Mouse (Mus musculus) heart, embryonic 16.5 days (tissue): ENCODE data around the gene Gzmm. TPM values are rescaled to one million over a fixed set of nuclear protein-coding genes. Genes with fewer than 3 reads are reported as not detected.
A peak's percentile ranks its signal among the peaks of the same experiment; 100 is the strongest.

Source experiments
- ATAC-seq: fragments of 200-750 bp; cut with Nextera tagmentation; replicated peaks from 2 replicates; pipeline ENCODE4 v1.8.0; 2017; ENCODE audit warnings: moderate number of reproducible peaks; ENCODE audit not compliant: insufficient read depth, low FRiP score; ENCODE audit errors: extremely low read depth
- H3K27ac ChIP-seq: fragments of 300-500 bp; sonication (generic); 2 replicates; pipeline ENCODE4 v1.5.1; 2014; ENCODE audit warnings: mild to moderate bottlenecking, low read length, control low read depth, moderate library complexity
- H3K27me3 ChIP-seq: fragments of 300-500 bp; sonication (generic); 2 replicates; pipeline ENCODE4 v1.6.1; 2014; ENCODE audit warnings: low read length, mixed read lengths; ENCODE audit not compliant: control insufficient read depth, insufficient read depth
- H3K36me3 ChIP-seq: fragments of 300-500 bp; sonication (generic); 2 replicates; pipeline ENCODE4 v1.6.1; 2014; ENCODE audit not compliant: control insufficient read depth, insufficient read depth
- H3K4me1 ChIP-seq: fragments of 300-500 bp; sonication (generic); 2 replicates; pipeline ENCODE4 v1.6.1; 2014; ENCODE audit warnings: low read length, mixed read lengths; ENCODE audit not compliant: control insufficient read depth, insufficient read depth
- H3K4me2 ChIP-seq: fragments of 300-500 bp; sonication (generic); 2 replicates; pipeline ENCODE4 v1.6.1; 2014; ENCODE audit warnings: low read depth, mild to moderate bottlenecking, control low read depth, low read length
- H3K4me3 ChIP-seq: fragments of 300-500 bp; sonication (generic); 2 replicates; pipeline ENCODE4 v1.5.1; 2014; ENCODE audit warnings: mild to moderate bottlenecking, control low read depth, low read length
- H3K9ac ChIP-seq: fragments of 300-500 bp; sonication (generic); 2 replicates; pipeline ENCODE4 v1.6.1; 2014; ENCODE audit warnings: low read length, control low read depth
- H3K9me3 ChIP-seq: fragments of 300-500 bp; sonication (generic); replicated peaks from 2 replicates; pipeline ENCODE4 v1.6.1; 2016; ENCODE audit warnings: low read length; ENCODE audit not compliant: control insufficient read depth
- WGBS: fragments of 180-500 bp; shearing (Covaris S2); extraction: QIAGEN DNeasy Blood & Tissue Kit; methylation state at CpG from one replicate; pipeline ENCODE4 v1.1.7; 2014; 5-methylcytosine and 5-hydroxymethylcytosine counted together
- polyA plus RNA-seq: library from polyadenylated mRNA; unstranded; fragments of >200 nt; fragmentation: Nextera tagmentation; extraction: Ambion mirVana; gene quantifications from 2 replicates; pipeline ENCODE4 v1.2.1, GENCODE M21; 2015

The Gzmm gene
- polyA plus RNA-seq, 1 experiment from 2014 or later: 1.1 TPM

- Histone ChIP-seq H3K27ac (no peak overlapping the region), H3K36me3 (peaks cover 25% of the 10 kb centered on the region), H3K9ac (no peak overlapping the region), H3K27me3 (peaks cover 32% of the 10 kb centered on the region), H3K4me1 (peaks cover 34% of the 10 kb centered on the region), H3K9me3 (no peaks in the 10 kb centered on the region), H3K4me3 (no peak overlapping the region), H3K4me2 (no peak overlapping the region)
- 0 out of 2 replicates have a peak, but pooled peaks have one; percentile 4 for ATAC-seq
- 16% methylated on average over 4 of the region's 6 CpGs for WGBS
Observed at GRCm38 (mm10) chr10:79712499-79713126, 23.8 kb downstream of the Gzmm start.

- Histone ChIP-seq H3K4me3 (no peak overlapping the region), H3K27ac (no peak overlapping the region), H3K4me2 (no peak overlapping the region), H3K9me3 (no peaks in the 10 kb centered on the region), H3K9ac (no peak overlapping the region), H3K36me3 (peaks cover 25% of the 10 kb centered on the region), H3K4me1 (peaks cover 30% of the 10 kb centered on the region), H3K27me3 (peaks cover 37% of the 10 kb centered on the region)
- WGBS: 23% methylated on average over 1 of the region's 1 CpGs
- no peak for ATAC-seq
Observed at GRCm38 (mm10) chr10:79713163-79713562, 24.3 kb downstream of the Gzmm start.

- WGBS: 68% methylated on average over 4 of the region's 4 CpGs
- ATAC-seq: no peak
- peaks cover 11% of the 10 kb centered on the region for H3K4me1 ChIP-seq
- H3K4me2 ChIP-seq: no peak overlapping the region
- no peak overlapping the region for H3K4me3 ChIP-seq
- H3K9ac ChIP-seq: no peak overlapping the region
- peaks cover 19% of the 10 kb centered on the region for H3K36me3 ChIP-seq
- H3K27me3 ChIP-seq: peaks cover 44% of the 10 kb centered on the region
- H3K27ac ChIP-seq: no peak overlapping the region
- no peaks in the 10 kb centered on the region for H3K9me3 ChIP-seq
Observed at GRCm38 (mm10) chr10:79714996-79715395, 26.2 kb downstream of the Gzmm start.

- peak within 1 kb of the TSS; percentile 62 for H3K4me3 ChIP-seq
- WGBS: 2% methylated on average over 66 of the region's 91 CpGs
- peaks cover 44% of the 10 kb centered on the region for H3K27me3 ChIP-seq
- peaks cover 5% of the 10 kb centered on the region; the same call in 1 of the 2 replicates for H3K36me3 ChIP-seq
- H3K4me1 ChIP-seq: peaks cover 11% of the 10 kb centered on the region
- no peaks in the 10 kb centered on the region for H3K9me3 ChIP-seq
- no peak for ATAC-seq
- peak within 1 kb of the TSS; percentile 37; the same call in 1 of the 2 replicates for H3K9ac ChIP-seq
- peak within 1 kb of the TSS; percentile 82 for H3K4me2 ChIP-seq
- H3K27ac ChIP-seq: no peak within 1 kb of the TSS
Observed at GRCm38 (mm10) chr10:79716254-79716987, 27.6 kb downstream of the Gzmm start, which contains the start of gene Hcn2. Gene Hcn2, plus strand, starts transcription at chr10:79716634.

- Histone ChIP-seq H3K4me1 (peaks cover 11% of the 10 kb centered on the region), H3K9me3 (no peaks in the 10 kb centered on the region), H3K27me3 (peaks cover 44% of the 10 kb centered on the region), H3K4me3 (peak overlapping the region; percentile 62), H3K4me2 (peak overlapping the region; percentile 82), H3K36me3 (no peaks in the 10 kb centered on the region; the same call in 1 of the 2 replicates), H3K27ac (no peak overlapping the region), H3K9ac (peak overlapping the region; percentile 37; the same call in 1 of the 2 replicates)
- under 1% methylated on average over 44 of the region's 44 CpGs for WGBS
- ATAC-seq: no peak
Observed at GRCm38 (mm10) chr10:79716988-79717355, 28.2 kb downstream of the Gzmm start.

- H3K9me3 ChIP-seq: no peaks in the 10 kb centered on the region
- no peaks in the 10 kb centered on the region for H3K36me3 ChIP-seq
- ATAC-seq: no peak
- WGBS: 4% methylated on average over 42 of the region's 43 CpGs
- no peak overlapping the region for H3K9ac ChIP-seq
- H3K27ac ChIP-seq: no peak overlapping the region
- peak overlapping the region; percentile 82 for H3K4me2 ChIP-seq
- H3K4me3 ChIP-seq: peak overlapping the region; percentile 62; the same call in 1 of the 2 replicates
- H3K4me1 ChIP-seq: peaks cover 8% of the 10 kb centered on the region
- peaks cover 44% of the 10 kb centered on the region for H3K27me3 ChIP-seq
Observed at GRCm38 (mm10) chr10:79717640-79718357, 29.0 kb downstream of the Gzmm start.

GRCm38 (mm10) chr10:79721089-79721488 lies 32.3 kb downstream of the Gzmm start:
- Histone ChIP-seq H3K27me3 (peaks cover 27% of the 10 kb centered on the region), H3K4me2 (no peak overlapping the region), H3K4me1 (peaks cover 11% of the 10 kb centered on the region), H3K9me3 (no peaks in the 10 kb centered on the region), H3K27ac (no peak overlapping the region), H3K4me3 (no peak overlapping the region), H3K36me3 (no peaks in the 10 kb centered on the region), H3K9ac (no peak overlapping the region)
- 47% methylated on average over 5 of the region's 5 CpGs for WGBS
- ATAC-seq: no peak

GRCm38 (mm10) chr10:79723047-79723446 lies 34.2 kb downstream of the Gzmm start:
- 68% methylated on average over 6 of the region's 6 CpGs for WGBS
- H3K27ac ChIP-seq: no peak overlapping the region
- no peak overlapping the region for H3K9ac ChIP-seq
- ATAC-seq: no peak
- H3K4me2 ChIP-seq: no peak overlapping the region
- no peaks in the 10 kb centered on the region for H3K9me3 ChIP-seq
- peaks cover 8% of the 10 kb centered on the region for H3K27me3 ChIP-seq
- H3K4me1 ChIP-seq: peaks cover 3% of the 10 kb centered on the region; the same call in 1 of the 2 replicates
- no peak overlapping the region for H3K4me3 ChIP-seq
- no peaks in the 10 kb centered on the region for H3K36me3 ChIP-seq
